Mouse (Mus musculus) testis, adult 2 months (tissue): ENCODE measurements around the gene Acp1.

Source experiments
- CTCF ChIP-seq: fragments of 200-500 bp; IDR thresholded peaks from 2 replicates; pipeline ENCODE4 v1.5.1; 2012; ENCODE audit warnings: low read depth, mild to moderate bottlenecking, inconsistent platforms, low read length, moderate library complexity; ENCODE audit not compliant: control insufficient read depth, insufficient read depth, insufficient replicate concordance
- POLR2A ChIP-seq: fragments of 200-500 bp; IDR thresholded peaks from 2 replicates; pipeline ENCODE4 v1.6.1; 2012; ENCODE audit warnings: low read depth, mild to moderate bottlenecking, inconsistent platforms, low read length, moderate library complexity; ENCODE audit not compliant: control insufficient read depth

DNA sequence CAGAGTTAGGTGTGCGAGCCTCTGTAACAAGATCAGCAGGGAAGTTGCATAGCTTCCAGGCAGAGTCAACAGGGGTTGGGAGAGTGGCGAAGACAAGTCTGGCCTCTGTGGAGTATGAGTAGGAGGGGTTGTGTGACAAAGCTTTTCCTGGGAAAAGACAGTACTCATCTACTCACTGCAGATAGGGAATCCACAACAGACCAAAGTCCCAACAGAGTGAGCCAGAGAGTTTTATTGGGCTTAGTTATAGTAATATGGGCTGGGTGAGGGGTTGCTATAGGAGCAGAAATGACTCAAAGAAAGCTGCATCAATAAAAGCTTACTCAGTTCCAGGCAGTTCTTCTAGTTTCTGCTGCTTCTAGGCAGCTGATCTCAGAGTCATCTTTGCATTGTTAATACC lies 21.9 kb upstream of the Acp1 start:
- no peak for TF ChIP-seq CTCF
- no peak for TF ChIP-seq POLR2A
